Mouse (Mus musculus): ENCODE data around the gene Fam169b. TPM values are rescaled to one million over a fixed set of nuclear protein-coding genes. Genes with fewer than 3 reads are reported as not detected.

The Fam169b gene
- total and polyA plus RNA-seq, 2 experiments from 2014 or later, result 0.12 to 0.14 TPM

GRCm38 (mm10) chr7:68318006-68318788 is 44.6 kb downstream of the Fam169b start:
- TF ChIP-seq CTCF (IDR thresholded peaks at IDR 0.05; ENCODE audit: low read depth), result no peak
- Histone ChIP-seq H3K4me2 (ENCODE audit: low read depth) (peak overlapping the region; percentile 25), H3K27ac (ENCODE audit: low read depth, low read length) (no peak overlapping the region), H3K27me3 (ENCODE audit: insufficient read depth, low read length) (no peaks in the 10 kb centered on the region), H3K4me3 (ENCODE audit: low read depth, low read length) (no peak overlapping the region), H3K9me3 (ENCODE audit: low read length) (no peaks in the 10 kb centered on the region), H3K4me1 (ENCODE audit: insufficient read depth) (no peaks in the 10 kb centered on the region; the same call in 1 of the 2 replicates), H3K9ac (no peak overlapping the region), H3K36me3 (ENCODE audit: insufficient read depth) (no peaks in the 10 kb centered on the region)
- DNase-seq (peak; percentile 57), ATAC-seq (peak; percentile 64)
- WGBS, result 59% methylated on average over 15 of the region's 16 CpGs

- Histone ChIP-seq H3K4me3 (ENCODE audit: low read depth, low read length) (no peak overlapping the region), H3K9me3 (ENCODE audit: low read length) (no peaks in the 10 kb centered on the region), H3K27me3 (ENCODE audit: insufficient read depth, low read length) (no peaks in the 10 kb centered on the region), H3K27ac (ENCODE audit: low read depth, low read length) (no peak overlapping the region), H3K4me2 (ENCODE audit: low read depth) (no peak overlapping the region), H3K36me3 (ENCODE audit: insufficient read depth) (no peaks in the 10 kb centered on the region), H3K9ac (no peak overlapping the region), H3K4me1 (ENCODE audit: insufficient read depth) (no peaks in the 10 kb centered on the region; the same call in 1 of the 2 replicates)
- ATAC-seq (no peak), DNase-seq (no peak)
- no peak for TF ChIP-seq CTCF (IDR thresholded peaks at IDR 0.05; ENCODE audit: low read depth)
- 55% methylated on average over 6 of the region's 6 CpGs for WGBS
Measured at GRCm38 (mm10) chr7:68318979-68319378, 45.3 kb downstream of the Fam169b start.

GRCm38 (mm10) chr7:68320078-68320810 is 46.6 kb downstream of the Fam169b start:
- no peak overlapping the region for H3K9ac ChIP-seq
- no peaks in the 10 kb centered on the region for H3K9me3 ChIP-seq (ENCODE audit: low read length)
- no peak overlapping the region for H3K4me2 ChIP-seq (ENCODE audit: low read depth)
- H3K27ac ChIP-seq (ENCODE audit: low read depth, low read length), result no peak overlapping the region
- no peaks in the 10 kb centered on the region; the same call in 1 of the 2 replicates for H3K4me1 ChIP-seq (ENCODE audit: insufficient read depth)
- 70% methylated on average over 14 of the region's 14 CpGs for WGBS
- no peaks in the 10 kb centered on the region for H3K27me3 ChIP-seq (ENCODE audit: insufficient read depth, low read length)
- TF ChIP-seq CTCF (IDR thresholded peaks at IDR 0.05; ENCODE audit: low read depth), result no peak
- no peak for DNase-seq
- ATAC-seq, result no peak
- H3K36me3 ChIP-seq (ENCODE audit: insufficient read depth), result no peaks in the 10 kb centered on the region
- H3K4me3 ChIP-seq (ENCODE audit: low read depth, low read length), result no peak overlapping the region

GRCm38 (mm10) chr7:68323051-68323450 is 49.4 kb downstream of the Fam169b start:
- no peak for TF ChIP-seq CTCF (IDR thresholded peaks at IDR 0.05; ENCODE audit: low read depth)
- Histone ChIP-seq H3K4me1 (ENCODE audit: insufficient read depth) (no peaks in the 10 kb centered on the region; the same call in 1 of the 2 replicates), H3K27ac (ENCODE audit: low read depth, low read length) (no peak overlapping the region), H3K4me2 (ENCODE audit: low read depth) (no peak overlapping the region), H3K36me3 (ENCODE audit: insufficient read depth) (no peaks in the 10 kb centered on the region), H3K9ac (no peak overlapping the region), H3K4me3 (ENCODE audit: low read depth, low read length) (no peak overlapping the region), H3K27me3 (ENCODE audit: insufficient read depth, low read length) (no peaks in the 10 kb centered on the region), H3K9me3 (ENCODE audit: low read length) (no peaks in the 10 kb centered on the region)
- WGBS, result 83% methylated on average over 6 of the region's 6 CpGs
- DNase-seq (no peak), ATAC-seq (no peak)

GRCm38 (mm10) chr7:68326190-68326722 is 52.6 kb downstream of the Fam169b start:
- Histone ChIP-seq H3K27me3 (ENCODE audit: insufficient read depth, low read length) (no peaks in the 10 kb centered on the region), H3K27ac (ENCODE audit: low read depth, low read length) (no peak overlapping the region), H3K4me2 (ENCODE audit: low read depth) (no peak overlapping the region), H3K36me3 (ENCODE audit: insufficient read depth) (no peaks in the 10 kb centered on the region), H3K4me3 (ENCODE audit: low read depth, low read length) (no peak overlapping the region), H3K4me1 (ENCODE audit: insufficient read depth) (no peaks in the 10 kb centered on the region), H3K9me3 (ENCODE audit: low read length) (no peaks in the 10 kb centered on the region), H3K9ac (no peak overlapping the region)
- TF ChIP-seq CTCF (IDR thresholded peaks at IDR 0.05; ENCODE audit: low read depth), result no peak
- DNase-seq (no peak), ATAC-seq (no peak)
- WGBS, result 74% methylated on average over 7 of the region's 7 CpGs

- H3K36me3 ChIP-seq (ENCODE audit: insufficient read depth), result no peaks in the 10 kb centered on the region
- no peak overlapping the region for H3K4me3 ChIP-seq (ENCODE audit: low read depth, low read length)
- no peaks in the 10 kb centered on the region for H3K9me3 ChIP-seq (ENCODE audit: low read length)
- no peak overlapping the region for H3K27ac ChIP-seq (ENCODE audit: low read depth, low read length)
- no peak for TF ChIP-seq CTCF (IDR thresholded peaks at IDR 0.05; ENCODE audit: low read depth)
- DNase-seq (no peak), ATAC-seq (no peak)
- H3K4me2 ChIP-seq (ENCODE audit: low read depth), result no peak overlapping the region
- WGBS, result 79% methylated on average over 9 of the region's 9 CpGs
- H3K4me1 ChIP-seq (ENCODE audit: insufficient read depth), result no peaks in the 10 kb centered on the region
- no peak overlapping the region for H3K9ac ChIP-seq
- H3K27me3 ChIP-seq (ENCODE audit: insufficient read depth, low read length), result no peaks in the 10 kb centered on the region
Measured at GRCm38 (mm10) chr7:68329000-68329399, 55.4 kb downstream of the Fam169b start.

- ATAC-seq, result no peak
- 81% methylated on average over 6 of the region's 6 CpGs for WGBS
Measured at GRCm38 (mm10) chr7:68332799-68333198, 59.2 kb downstream of the Fam169b start.

More at GRCm38 (mm10) chr7:68332799-68333198, 59.2 kb downstream of the Fam169b start:
- Histone ChIP-seq H3K4me2 (ENCODE audit: low read depth) (no peak overlapping the region), H3K4me1 (ENCODE audit: insufficient read depth) (no peaks in the 10 kb centered on the region), H3K36me3 (ENCODE audit: insufficient read depth) (no peaks in the 10 kb centered on the region), H3K27me3 (ENCODE audit: insufficient read depth, low read length) (no peaks in the 10 kb centered on the region), H3K4me3 (ENCODE audit: low read depth, low read length) (no peak overlapping the region), H3K9ac (no peak overlapping the region), H3K27ac (ENCODE audit: low read depth, low read length) (no peak overlapping the region), H3K9me3 (ENCODE audit: low read length) (no peaks in the 10 kb centered on the region)
- DNase-seq, result no peak
- TF ChIP-seq CTCF (IDR thresholded peaks at IDR 0.05; ENCODE audit: low read depth), result no peak
